Mouse (Mus musculus): ENCODE data around the gene Cnih3.

Cnih3 gene

GRCm38 (mm10) chr1:181352367-181353199, at the start of gene Cnih3:
TSS of gene Cnih3 (plus strand) at chr1:181352628.
- DNase-seq: peak; percentile 71

GRCm38 (mm10) chr1:181307981-181308380, 44.4 kb upstream of the Cnih3 start:
- no peak for DNase-seq

DNA sequence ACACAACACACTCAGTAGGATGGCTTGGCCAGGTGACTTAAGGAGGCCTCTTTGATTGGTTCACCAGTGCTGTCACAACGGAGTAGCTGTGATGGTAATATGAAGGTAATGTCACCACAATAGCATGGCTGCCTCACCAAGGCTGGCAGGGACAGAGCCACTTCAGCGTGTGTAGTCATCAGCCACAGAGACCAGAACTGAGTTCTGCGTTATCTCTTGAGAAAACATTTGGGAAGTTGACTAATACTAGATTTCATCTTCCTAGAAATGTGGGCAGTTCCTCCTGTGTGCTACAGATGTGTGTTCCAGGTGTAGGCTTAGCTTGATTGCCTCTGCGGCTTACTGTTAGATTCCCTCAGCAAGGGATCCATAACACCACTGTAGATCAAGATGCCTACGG, 41.7 kb upstream of the Cnih3 start:
- DNase-seq: no peak

DNA sequence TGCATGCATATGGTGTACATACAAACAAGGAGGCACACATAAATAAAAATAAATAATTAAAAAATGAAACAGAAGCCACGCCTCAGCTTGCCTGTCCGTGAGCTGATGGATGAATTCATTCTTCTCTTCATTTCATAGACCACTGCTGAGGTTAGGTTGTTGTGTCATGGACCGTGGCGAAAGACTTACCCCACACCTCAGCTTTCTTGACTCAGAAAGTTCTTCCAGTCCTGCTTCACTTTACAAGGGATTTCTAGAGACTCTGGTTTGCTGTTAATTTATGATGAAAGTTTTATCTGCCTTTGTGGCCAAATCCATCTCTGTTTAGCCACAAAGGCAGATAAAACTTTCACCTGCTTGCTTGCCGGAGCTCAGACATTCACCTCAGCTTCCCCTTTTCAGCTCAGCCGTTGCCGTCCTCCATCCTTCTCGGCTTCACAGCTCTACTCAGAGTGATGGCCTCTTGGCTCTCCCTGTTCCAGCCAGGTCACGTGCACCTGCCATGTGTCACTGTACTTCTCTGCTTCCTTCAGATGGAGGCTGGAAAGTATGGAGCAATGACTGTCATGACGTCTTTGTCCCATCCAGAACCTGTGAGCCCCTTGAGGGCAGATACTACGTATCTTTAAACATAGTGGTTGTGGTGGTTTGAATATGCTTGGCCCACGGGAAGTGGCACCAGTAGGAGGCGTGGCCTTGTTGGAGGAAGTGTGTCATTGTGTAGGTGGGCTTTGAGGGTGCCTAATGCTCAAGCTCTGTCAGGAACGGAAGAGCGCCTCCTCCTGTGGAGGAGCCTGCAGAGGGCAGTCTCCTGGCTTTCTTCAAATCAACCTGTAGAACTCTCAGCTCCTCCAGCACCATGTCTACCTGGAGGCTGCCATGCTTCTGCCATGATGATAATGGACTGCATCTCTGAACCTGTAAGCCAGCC, 40.0 kb upstream of the Cnih3 start:
- DNase-seq: no peak

DNA sequence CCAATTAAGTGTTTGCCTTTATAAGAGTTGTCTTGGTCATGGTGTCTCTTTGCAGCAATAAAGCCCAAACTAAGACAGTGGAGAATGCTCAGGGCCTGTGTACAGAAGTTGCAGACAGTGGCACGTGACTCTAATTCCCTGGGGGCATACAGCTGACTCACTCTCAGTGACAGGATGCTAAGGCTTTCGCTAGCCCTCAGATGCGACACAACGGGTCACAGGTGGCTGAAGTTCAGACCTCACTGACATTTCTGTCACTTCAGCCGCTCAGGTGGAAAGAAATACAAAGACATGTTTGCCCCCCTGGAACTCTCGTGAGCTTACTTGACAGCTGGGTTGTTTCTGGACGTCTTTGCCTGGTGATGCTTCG, 39.4 kb upstream of the Cnih3 start:
- DNase-seq: no peak

DNA sequence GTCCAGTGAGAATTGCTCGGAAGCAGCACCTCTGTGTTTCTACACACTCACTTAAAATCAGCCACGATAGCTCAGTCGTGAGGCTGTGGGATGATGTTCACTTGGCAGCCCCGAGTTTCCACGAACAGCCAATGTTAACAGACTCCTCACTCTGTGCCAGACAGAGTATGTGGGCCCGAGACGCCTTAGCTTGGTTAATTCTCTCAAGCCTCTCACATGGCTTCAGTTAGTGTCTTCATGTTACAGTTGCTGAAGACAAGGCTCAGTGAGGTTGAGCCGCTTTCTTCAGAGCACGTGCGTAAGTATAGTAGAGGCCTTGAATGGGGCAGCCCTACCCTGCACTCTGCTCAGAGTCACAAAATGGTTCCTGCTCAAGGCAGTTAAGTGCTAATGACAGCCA, 38.1 kb upstream of the Cnih3 start:
- no peak for DNase-seq

GRCm38 (mm10) chr1:181315350-181315749, 37.1 kb upstream of the Cnih3 start:
- DNase-seq: no peak

- no peak for DNase-seq
Observed at GRCm38 (mm10) chr1:181316571-181316970, 35.9 kb upstream of the Cnih3 start.

GRCm38 (mm10) chr1:181319466-181319865, 33.0 kb upstream of the Cnih3 start:
- no peak for DNase-seq

- no peak for DNase-seq
Observed at GRCm38 (mm10) chr1:181321149-181321548, 31.3 kb upstream of the Cnih3 start.

- no peak for DNase-seq
Observed at GRCm38 (mm10) chr1:181323134-181323533, 29.3 kb upstream of the Cnih3 start.

GRCm38 (mm10) chr1:181327137-181327536, 25.3 kb upstream of the Cnih3 start:
- DNase-seq: no peak

DNA sequence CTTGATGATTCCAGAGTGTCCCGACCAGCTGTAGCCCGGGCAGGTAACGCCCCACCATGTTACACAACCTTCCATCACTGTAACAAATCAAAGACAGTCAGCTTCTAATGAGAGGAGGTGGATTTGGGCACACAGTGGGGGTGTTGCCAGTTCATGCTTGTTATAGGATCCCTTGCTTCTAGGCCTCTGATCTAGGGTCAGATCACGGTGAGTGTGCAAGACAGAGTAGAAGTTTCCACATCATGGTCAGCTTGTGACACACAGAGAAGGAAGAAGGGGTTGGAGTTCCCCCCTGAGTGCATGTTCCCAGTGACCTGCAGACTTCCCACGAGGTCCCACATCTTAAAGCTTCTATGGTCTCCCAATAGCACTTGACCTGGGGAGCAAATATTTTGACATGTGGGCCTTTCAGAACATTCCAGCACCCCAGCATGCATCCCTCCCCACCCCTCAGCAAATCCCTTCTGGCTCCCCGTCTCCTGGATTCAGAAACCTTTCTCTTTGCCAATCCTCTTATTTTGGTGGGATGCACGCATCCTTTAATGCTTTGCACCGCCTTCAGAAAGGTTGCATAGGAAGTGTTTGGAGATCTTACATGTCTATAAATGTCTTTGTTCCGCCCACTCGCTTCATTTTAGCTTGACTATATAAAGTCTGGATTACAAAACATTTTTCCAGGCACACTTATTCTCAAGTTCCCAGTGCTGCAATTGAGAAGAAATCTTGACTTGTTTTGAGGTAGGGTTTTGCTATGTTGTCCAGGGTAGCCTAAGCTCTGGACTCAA, 24.6 kb upstream of the Cnih3 start:
- DNase-seq: no peak

DNA sequence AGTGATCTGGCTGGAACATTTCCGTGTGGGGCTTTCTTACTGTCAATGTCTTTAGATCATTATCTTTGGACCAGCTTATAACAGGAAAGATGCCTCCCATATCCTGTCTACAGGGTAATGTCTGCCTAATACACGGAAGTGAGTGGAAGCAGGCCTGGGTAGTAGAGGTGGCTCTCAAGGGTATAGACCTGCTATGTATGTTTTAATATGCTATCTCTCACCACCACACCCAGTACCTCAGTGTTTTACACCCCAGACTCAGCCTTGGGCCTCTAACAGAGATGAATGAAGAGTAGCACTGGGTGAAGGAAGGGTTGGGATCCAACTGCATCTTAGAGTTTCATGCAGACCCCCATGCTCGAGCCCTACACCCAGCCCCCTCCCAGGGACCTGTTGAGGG, 23.3 kb upstream of the Cnih3 start:
- DNase-seq: no peak

GRCm38 (mm10) chr1:181332597-181332996, 19.8 kb upstream of the Cnih3 start:
- DNase-seq: peak; percentile 15

- peak; percentile 82 for DNase-seq
Observed at GRCm38 (mm10) chr1:181334329-181335018, 18.0 kb upstream of the Cnih3 start.

DNA sequence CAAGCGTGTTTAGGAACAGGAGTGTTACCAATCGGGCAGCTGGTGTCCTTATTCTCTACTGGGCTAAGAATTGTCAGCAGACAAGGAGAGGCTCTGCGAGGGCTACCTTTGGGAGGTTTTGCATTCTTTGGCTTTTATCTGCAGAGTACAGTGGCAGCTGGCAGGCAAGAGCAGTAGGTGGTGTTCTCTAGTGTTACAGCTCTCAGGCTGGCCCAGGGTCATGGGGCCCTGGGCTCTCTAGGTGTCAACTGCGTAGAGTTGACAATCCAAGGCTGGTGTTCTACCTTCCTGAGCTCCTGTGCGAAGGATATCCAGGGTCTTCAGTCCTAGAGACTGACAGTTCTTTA, 17.4 kb upstream of the Cnih3 start:
- no peak for DNase-seq

DNA sequence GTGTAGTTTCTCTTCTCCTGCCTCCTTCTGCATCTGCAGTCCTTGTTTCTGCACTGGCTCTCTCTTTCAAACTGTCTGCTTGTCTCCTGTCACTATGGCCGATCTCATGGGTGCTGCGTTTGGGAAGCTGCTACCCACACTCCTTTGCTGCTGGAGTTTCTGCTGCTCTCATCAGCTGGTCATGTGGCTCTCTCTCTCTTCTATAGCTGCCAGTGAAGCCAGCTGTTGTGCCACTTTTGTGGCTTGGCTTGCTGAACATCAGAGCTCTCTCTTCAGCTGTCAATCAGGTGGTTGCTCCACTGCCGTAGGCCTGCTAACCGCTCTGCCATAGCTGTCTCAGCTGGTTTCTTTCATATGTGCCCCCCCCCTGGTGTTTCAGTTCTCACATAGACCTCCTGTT, 17.0 kb upstream of the Cnih3 start:
- DNase-seq: peak; percentile 67

- DNase-seq: peak; percentile 56
Observed at GRCm38 (mm10) chr1:181336857-181337256, 15.6 kb upstream of the Cnih3 start.

- no peak for DNase-seq
Observed at GRCm38 (mm10) chr1:181339106-181339505, 13.3 kb upstream of the Cnih3 start.

GRCm38 (mm10) chr1:181345547-181345946, 6.9 kb upstream of the Cnih3 start:
- peak; percentile 48 for DNase-seq

GRCm38 (mm10) chr1:181352043-181352366, 423 bp upstream of the Cnih3 start:
- DNase-seq: no peak
